Mouse (Mus musculus) forebrain, embryonic 15.5 days (tissue): ENCODE measurements around the gene Gm44511. TPM values are rescaled to one million over a fixed set of nuclear protein-coding genes. Genes with fewer than 3 reads are reported as not detected.
"Not testable (repeated sequence)": the region's sequence is repeated elsewhere in the genome, so short reads cannot be mapped to it uniquely, and the experiment has no call there.

Experiments
- ATAC-seq: fragments of 200-750 bp; cut with Nextera tagmentation; replicated peaks from 2 replicates; pipeline ENCODE4 v1.8.0; 2017; ENCODE audit warnings: mild to moderate bottlenecking, moderate TSS enrichment, moderate library complexity
- H3K27ac ChIP-seq: fragments of 300-500 bp; sonication (generic); replicated peaks from 2 replicates; pipeline ENCODE4 v1.5.1; 2015; ENCODE audit warnings: mild to moderate bottlenecking, inconsistent platforms
- H3K27me3 ChIP-seq: fragments of 300-500 bp; sonication (generic); 2 replicates; pipeline ENCODE4 v1.6.1; 2015; ENCODE audit warnings: inconsistent platforms
- H3K36me3 ChIP-seq: fragments of 300-500 bp; sonication (generic); 2 replicates; pipeline ENCODE4 v1.6.1; 2015; ENCODE audit warnings: mild to moderate bottlenecking, inconsistent platforms
- H3K4me1 ChIP-seq: fragments of 300-500 bp; sonication (generic); 2 replicates; pipeline ENCODE4 v1.6.1; 2015; ENCODE audit warnings: inconsistent platforms
- H3K4me2 ChIP-seq: fragments of 300-500 bp; sonication (generic); replicated peaks from 2 replicates; pipeline ENCODE4 v1.6.1; 2015; ENCODE audit warnings: mild to moderate bottlenecking, inconsistent platforms
- H3K4me3 ChIP-seq: fragments of 300-500 bp; sonication (generic); 2 replicates; pipeline ENCODE4 v1.5.1; 2015; ENCODE audit warnings: mild to moderate bottlenecking, inconsistent platforms
- H3K9ac ChIP-seq: fragments of 300-500 bp; sonication (generic); replicated peaks from 2 replicates; pipeline ENCODE4 v1.6.1; 2015; ENCODE audit warnings: mild to moderate bottlenecking, inconsistent platforms
- H3K9me3 ChIP-seq: fragments of 300-500 bp; sonication (generic); 2 replicates; pipeline ENCODE4 v1.6.1; 2016; ENCODE audit warnings: inconsistent platforms
- WGBS: fragments of 180-500 bp; shearing (Covaris S2); methylation state at CpG from one replicate; pipeline ENCODE4 v1.1.7; 2015; ENCODE audit warnings: mixed read lengths; 5-methylcytosine and 5-hydroxymethylcytosine counted together
- polyA plus RNA-seq: library from polyadenylated mRNA; unstranded; fragments of >200 nt; fragmentation: Nextera tagmentation; extraction: Ambion mirVana; gene quantifications from 2 replicates; pipeline ENCODE4 v1.2.1, GENCODE M21; 2015

The Gm44511 gene
- polyA plus RNA-seq, 1 experiment from 2014 or later: not detected

DNA sequence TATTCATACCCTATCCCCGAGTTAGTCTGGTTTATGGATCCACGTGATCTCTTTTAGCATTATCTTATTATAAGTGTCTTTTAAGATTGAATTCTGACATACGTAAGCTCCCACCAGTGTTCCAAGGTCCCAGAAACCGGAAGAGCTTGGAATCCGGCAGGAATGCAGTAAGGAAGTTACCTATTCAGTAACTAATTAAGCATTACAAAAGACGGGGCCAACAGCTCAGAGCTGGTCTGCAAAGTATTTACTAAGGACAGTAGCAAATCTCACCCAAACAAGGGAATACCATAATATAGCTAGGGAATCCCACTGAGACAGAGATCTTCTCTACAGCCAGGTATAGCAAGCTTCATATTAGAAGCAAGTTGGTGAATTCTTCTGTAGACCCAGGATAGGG, 79.1 kb downstream of the Gm44511 start:
- ATAC-seq, H3K27ac ChIP-seq: not testable (repeated sequence)
- WGBS: 67% methylated on average over 6 of the region's 6 CpGs

DNA sequence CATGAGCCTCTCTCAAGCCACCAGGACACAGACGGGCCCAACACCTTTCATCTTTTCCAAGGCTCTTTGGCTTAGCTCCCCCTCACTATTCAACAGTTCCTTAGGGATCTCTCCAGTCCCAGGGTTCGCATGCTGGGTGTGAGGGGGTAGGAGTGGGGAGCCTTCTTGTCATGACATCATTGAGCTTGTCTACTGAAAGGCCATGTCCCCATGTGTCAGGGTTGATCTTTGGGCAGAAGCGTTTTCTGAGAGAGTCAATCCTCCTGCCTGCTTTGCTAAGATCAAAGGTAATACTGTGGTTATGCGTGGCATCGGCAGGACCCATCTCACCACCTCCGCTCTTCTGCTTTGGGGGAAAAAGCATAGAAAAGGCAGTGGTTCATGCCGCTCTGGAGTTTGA, 88.7 kb downstream of the Gm44511 start:
- no peak for ATAC-seq
- WGBS: 89% methylated on average over 7 of the region's 7 CpGs
- H3K4me1 ChIP-seq: no peaks in the 10 kb centered on the region

More for the DNA sequence above, 79.1 kb downstream of the Gm44511 start:
- not testable (repeated sequence) for H3K9ac ChIP-seq, H3K9me3 ChIP-seq, H3K27me3 ChIP-seq, H3K4me1 ChIP-seq, H3K4me3 ChIP-seq, H3K36me3 ChIP-seq, H3K4me2 ChIP-seq

DNA sequence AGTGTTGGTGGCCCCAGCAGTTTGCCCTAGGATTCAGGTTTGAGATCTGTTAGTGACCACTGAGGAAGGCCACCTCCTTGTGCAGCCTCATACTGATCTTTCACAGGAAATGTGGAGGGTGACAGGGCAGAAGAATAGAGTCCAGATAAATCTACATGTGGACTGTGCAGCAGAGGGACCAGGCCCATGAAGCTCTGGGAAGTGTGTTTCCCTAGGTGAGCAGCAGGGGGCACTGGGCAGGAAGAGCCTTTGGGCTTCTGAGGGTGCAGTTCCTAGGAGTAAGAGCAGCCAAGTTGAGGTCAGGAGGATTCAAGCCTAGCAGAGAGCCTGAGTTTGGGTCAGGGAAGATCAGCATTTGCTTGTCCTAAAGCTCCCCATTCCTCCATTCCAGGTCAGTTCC, 90.0 kb downstream of the Gm44511 start:
- H3K4me2 ChIP-seq: no peak overlapping the region
- no peaks in the 10 kb centered on the region for H3K9me3 ChIP-seq
- H3K36me3 ChIP-seq: no peaks in the 10 kb centered on the region
- H3K4me3 ChIP-seq: no peak overlapping the region
- H3K27me3 ChIP-seq: no peaks in the 10 kb centered on the region
- no peaks in the 10 kb centered on the region for H3K4me1 ChIP-seq
- no peak for ATAC-seq
- no peak overlapping the region for H3K9ac ChIP-seq
- H3K27ac ChIP-seq: no peak overlapping the region

More for the DNA sequence above, 88.7 kb downstream of the Gm44511 start:
- Histone ChIP-seq H3K4me2 (no peak overlapping the region), H3K4me3 (no peak overlapping the region), H3K27me3 (no peaks in the 10 kb centered on the region), H3K27ac (no peak overlapping the region), H3K36me3 (no peaks in the 10 kb centered on the region), H3K9me3 (no peaks in the 10 kb centered on the region), H3K9ac (no peak overlapping the region)

DNA sequence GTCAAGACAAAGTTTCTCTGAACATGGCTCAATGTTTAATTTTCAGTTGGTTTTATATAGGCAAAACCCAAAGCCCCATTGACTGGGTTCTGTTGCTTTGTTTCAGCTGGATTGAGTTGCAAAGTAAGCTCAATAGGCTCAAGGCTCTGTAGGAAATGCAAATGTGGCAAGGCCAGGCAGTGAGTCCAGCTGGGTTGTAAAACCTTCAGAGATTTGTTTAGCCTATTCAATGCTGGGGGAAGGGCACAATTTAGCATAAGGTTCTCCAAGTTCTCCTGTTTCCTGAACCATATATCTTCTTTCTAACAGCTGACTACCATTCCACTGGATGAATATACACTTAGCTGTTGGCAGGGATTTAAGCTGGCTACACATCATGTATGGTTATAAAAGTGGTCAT, 91.2 kb downstream of the Gm44511 start:
- Histone ChIP-seq H3K27me3 (no peaks in the 10 kb centered on the region), H3K9ac (no peak overlapping the region), H3K27ac (no peak overlapping the region), H3K9me3 (no peaks in the 10 kb centered on the region), H3K36me3 (no peaks in the 10 kb centered on the region), H3K4me2 (no peak overlapping the region), H3K4me3 (no peak overlapping the region), H3K4me1 (no peaks in the 10 kb centered on the region)
- ATAC-seq: no peak

DNA sequence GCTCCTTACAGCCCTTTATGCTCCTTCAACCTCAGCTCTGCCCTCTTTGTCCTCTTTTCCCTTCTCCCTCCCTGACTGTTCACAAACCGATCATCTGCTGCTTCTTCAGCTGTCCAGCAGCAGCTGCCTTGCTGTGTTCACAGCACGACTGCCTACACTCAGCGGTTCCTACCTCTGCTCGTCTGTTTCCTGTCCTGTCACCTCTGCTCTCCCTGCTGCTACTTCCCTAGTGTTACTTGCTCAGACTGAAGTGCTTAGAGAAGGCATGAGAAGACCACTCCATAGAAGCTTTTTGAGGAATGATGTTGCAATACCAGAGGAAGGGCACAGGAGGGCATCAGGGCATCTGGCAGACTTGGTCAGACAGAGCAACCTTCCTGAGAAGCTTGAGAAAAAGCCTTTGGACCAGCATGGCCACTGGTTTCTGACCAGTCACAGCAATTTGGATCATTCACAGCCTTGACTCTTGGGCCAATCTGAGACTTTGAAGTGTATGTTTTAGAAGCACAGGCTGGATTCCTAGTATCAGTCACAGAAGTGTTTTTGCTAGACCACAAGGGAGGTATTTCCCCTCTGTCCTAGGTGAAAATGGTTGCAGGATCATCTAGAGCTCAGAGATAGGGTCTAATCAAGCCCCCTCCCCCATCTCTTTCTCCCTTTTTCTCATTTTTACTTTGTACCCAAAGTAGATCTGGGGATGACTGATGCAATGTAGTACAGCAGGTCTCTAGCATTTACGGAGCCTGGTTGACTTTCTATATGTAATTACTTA, 92.0 kb downstream of the Gm44511 start:
- Histone ChIP-seq H3K4me3 (no peak overlapping the region), H3K9ac (no peak overlapping the region), H3K36me3 (no peaks in the 10 kb centered on the region), H3K9me3 (no peaks in the 10 kb centered on the region), H3K4me1 (no peaks in the 10 kb centered on the region), H3K27me3 (no peaks in the 10 kb centered on the region), H3K4me2 (no peak overlapping the region), H3K27ac (no peak overlapping the region)
- 77% methylated on average over 5 of the region's 5 CpGs for WGBS
- no peak for ATAC-seq

DNA sequence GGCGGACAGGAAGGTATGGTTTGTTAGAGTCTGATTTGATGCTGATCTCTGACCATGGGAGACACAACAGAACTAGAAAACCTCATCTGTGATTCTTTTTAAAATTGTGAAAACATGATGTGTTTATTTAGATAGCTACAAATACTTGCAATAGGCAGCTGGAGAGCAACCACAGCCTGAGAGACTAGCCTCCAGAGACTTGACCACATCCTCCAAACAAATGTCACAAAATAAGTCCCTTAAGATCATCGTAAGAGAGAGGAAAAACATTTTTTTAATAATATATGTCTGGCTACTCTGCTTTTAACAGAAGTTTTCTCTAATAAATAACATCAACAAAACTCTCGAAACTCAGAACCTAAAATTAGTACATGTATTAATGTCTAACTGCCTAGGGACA, 94.1 kb downstream of the Gm44511 start:
- ATAC-seq: no peak
- H3K4me3 ChIP-seq: no peak overlapping the region
- no peak overlapping the region for H3K4me2 ChIP-seq
- H3K4me1 ChIP-seq: no peaks in the 10 kb centered on the region
- no peaks in the 10 kb centered on the region for H3K27me3 ChIP-seq
- H3K27ac ChIP-seq: no peak overlapping the region
- no peaks in the 10 kb centered on the region for H3K9me3 ChIP-seq
- H3K36me3 ChIP-seq: no peaks in the 10 kb centered on the region
- 87% methylated on average over 3 of the region's 3 CpGs for WGBS
- H3K9ac ChIP-seq: no peak overlapping the region

Other genes starting within 250 kb of the Gm44511 start
- 3.6 and 4.8 TPM in 2 replicates for gene A2ml1, start 244.7 kb downstream of the Gm44511 start, polyA plus RNA-seq
- gene Klrb1a, start 202.8 kb downstream of the Gm44511 start, polyA plus RNA-seq: not detected in 2 replicates
- not detected in 2 replicates for gene Clec2h, start 163.9 kb downstream of the Gm44511 start, polyA plus RNA-seq
- 0.26 TPM in 1 of 2 replicates, not detected in the other for gene Klrb1, start 103.3 kb downstream of the Gm44511 start, polyA plus RNA-seq
- not detected in 2 replicates for gene Klrb1c, start 37.1 kb downstream of the Gm44511 start, polyA plus RNA-seq
- gene Klrb1b, start within 50 bp of the Gm44511 start, polyA plus RNA-seq: not detected in 2 replicates
- not detected in 2 replicates for gene Clec2i, start 61.3 kb upstream of the Gm44511 start, polyA plus RNA-seq
- 0.46 and 0.60 TPM in 2 replicates for gene BC035044, start 64.8 kb upstream of the Gm44511 start, polyA plus RNA-seq
- gene Clec2g, start 108.1 kb upstream of the Gm44511 start, polyA plus RNA-seq: not detected in 2 replicates
- gene Klrb1f, start 219.6 kb upstream of the Gm44511 start, polyA plus RNA-seq: 0.20 TPM in 1 of 2 replicates, not detected in the other